Mouse (Mus musculus): ENCODE measurements at regions not wholly inside any gene's neighbourhood (a gene's known extent, or its start where the extent isn't known, plus 50 kb on each side); places are given as distances from the start of the nearest gene placed in this dataset.

DNA sequence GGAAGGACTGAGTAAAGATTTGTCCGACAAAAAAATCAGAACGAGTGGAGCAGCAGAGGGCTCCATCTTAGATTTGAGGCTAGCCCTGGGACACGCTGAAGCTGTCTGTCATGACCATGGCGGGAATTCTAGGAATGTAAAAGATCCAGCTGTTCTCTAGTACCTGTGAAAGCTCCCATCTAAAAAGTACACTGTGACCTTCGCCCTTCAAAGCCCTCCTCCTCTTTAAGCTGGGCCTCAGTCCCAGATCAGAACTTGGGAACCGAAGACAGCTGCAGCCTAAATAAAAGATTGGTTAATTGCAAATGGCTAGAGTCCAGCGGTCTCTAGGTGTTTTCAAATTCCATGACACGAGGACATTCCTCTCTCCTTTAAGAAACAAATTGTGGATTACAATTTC lies 195.6 kb downstream of the Parm1 start:
- no peak for ATAC-seq (replicated peaks; ENCODE audit: poor library complexity, severe bottlenecking)

DNA sequence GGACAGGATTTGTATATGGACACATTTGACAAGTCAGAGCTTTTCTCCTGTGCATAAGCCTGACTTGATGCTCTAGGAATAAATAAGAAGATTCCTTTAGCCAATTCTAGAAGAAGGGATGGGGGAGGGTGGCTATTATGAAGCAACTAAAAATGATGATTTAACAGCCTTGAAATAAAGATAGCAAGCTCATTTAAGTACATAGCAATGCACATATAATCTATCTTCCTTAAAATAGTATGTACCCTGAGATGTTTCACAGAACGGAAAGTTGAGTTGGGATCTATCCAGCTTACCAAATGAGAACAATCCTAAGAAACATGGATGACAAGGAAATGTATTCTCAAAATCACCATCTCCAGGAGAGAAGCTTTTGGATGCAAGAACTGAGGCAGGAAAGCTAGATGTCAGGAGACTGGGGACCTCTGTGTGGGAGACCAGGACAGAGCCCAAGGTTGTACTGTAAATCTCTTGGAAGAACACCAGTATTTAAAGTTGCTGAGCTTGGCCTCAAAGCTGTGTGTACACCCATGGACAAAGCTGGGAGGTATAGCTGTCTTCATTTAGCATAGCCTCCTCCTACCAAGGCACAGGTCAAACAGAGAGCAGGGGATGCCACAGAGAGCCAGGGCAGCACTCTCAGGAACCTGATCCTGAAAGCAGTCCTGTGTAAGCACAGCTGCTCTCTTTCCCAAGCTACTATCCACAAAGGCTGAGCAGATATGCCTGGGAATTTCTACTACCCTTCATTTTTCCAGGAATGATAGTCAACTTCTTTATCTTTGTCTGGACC lies 192.3 kb downstream of the Parm1 start:
- ATAC-seq (replicated peaks; ENCODE audit: poor library complexity, severe bottlenecking) = no peak

- no peak for ATAC-seq (replicated peaks; ENCODE audit: poor library complexity, severe bottlenecking)
Measured at GRCm38 (mm10) chr5:91708149-91708548, 190.7 kb downstream of the Parm1 start.

DNA sequence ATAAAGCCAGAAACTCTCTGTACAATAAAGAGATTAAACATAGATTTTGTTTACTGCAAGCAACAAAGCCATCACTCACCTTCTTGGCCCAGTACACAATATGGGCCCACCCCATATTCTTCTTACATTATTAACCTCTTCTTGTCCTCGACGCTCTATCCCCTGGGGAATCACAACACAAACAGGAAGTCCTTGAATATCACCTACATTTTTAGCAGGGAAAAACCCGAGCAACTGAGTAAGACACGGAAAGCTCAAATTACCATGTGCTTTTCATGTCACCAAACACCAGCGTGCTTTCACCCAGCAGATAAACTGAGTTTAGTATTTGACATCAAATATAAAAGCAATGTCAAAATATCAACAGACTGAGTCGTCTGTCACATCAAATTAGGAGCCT lies 179.7 kb downstream of the Parm1 start:
- no peak for ATAC-seq (replicated peaks; ENCODE audit: poor library complexity, severe bottlenecking)

- ATAC-seq (replicated peaks; ENCODE audit: poor library complexity, severe bottlenecking) = no peak
Measured at GRCm38 (mm10) chr5:91696532-91696931, 179.1 kb downstream of the Parm1 start.

DNA sequence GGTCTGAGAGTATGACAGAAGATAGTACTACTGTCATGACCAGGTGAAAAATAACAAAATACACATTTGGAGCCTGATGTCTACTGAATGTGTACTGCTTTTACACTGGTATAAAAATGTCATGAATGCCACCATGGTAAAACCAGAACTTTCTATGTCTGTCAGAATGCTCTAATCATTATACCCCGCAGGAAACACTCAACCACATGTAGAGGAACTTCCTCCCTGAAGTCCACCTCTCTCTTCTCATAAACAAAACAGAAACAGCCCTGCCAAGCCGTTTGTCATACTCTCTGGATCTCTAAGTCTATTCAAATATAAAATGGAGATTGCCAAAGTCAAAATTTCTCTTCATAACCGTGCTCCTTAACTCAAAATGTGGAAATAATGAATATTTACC lies 178.2 kb downstream of the Parm1 start:
- no peak for ATAC-seq (replicated peaks; ENCODE audit: poor library complexity, severe bottlenecking)

- no peak for ATAC-seq (replicated peaks; ENCODE audit: poor library complexity, severe bottlenecking)
Measured at GRCm38 (mm10) chr5:91693277-91693676, 175.9 kb downstream of the Parm1 start.

DNA sequence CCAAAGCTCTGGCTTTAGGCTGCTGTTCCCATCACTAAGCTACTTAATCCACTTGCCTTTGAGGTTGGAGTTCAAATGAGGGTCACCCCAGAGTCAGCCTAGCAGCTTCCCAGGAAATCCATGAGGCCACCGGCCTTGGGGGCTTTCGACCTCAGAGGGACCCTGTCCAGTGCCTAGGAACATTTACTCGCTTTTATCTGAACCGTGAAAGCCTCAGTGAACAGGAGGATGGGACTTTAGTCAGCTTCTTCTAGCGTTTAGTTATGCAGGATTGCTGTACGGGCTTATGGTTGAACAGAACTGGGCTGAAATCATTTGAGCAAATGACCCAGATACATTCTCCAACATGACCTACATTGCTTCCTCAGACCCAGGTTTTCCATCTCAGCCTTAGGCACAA lies 174.9 kb downstream of the Parm1 start:
- no peak for ATAC-seq (replicated peaks; ENCODE audit: poor library complexity, severe bottlenecking)

DNA sequence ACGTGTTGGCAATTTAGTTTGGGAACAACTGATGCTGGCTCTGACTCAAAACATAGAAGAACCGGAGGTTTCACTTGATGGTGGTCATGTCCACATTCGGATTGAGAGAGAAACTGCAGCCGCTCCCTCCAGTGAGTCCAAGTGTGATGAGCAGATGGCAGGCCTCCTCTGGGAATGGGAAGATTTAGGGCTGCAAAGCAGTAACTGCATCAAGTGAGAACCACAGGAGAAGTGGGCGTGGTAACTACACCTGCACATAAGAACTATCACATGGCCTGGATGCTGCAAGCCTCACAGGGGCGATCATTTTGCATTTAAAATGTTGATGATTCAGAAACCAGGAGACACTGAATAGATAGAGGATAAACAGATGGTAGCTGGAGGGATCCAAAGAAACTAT lies 161.3 kb downstream of the Parm1 start:
- ATAC-seq (replicated peaks; ENCODE audit: poor library complexity, severe bottlenecking) = no peak

Measured in granulocyte monocyte progenitor cell, adult 5-6 weeks (primary cell).